Mouse (Mus musculus): Measurements from ENCODE around the gene Ric8a.

DNA sequence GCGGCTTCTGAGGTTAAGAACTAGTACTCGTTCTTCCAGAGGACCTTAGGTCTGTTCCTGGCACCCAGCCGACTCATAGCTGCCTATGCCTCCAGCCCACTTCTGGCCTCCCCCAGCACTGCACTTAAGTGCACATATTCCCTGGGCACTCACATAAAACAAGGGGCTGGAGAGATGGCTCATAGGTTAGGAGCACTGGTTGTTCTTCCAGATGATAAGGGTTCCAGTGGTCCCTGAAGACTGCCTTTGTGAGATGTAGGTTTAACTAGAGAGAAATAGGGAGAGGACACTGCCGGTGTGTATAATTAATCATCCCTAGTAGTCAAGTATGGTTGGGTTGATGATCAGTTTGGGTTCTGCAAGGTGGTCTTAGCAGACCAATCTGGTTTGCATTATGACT is 34.0 kb upstream of the Ric8a start:
- TF ChIP-seq POLR2A (IDR thresholded peaks at IDR 0.05; ENCODE audit: borderline replicate concordance, extremely low read depth, low read depth, low read length) (no peak), CTCF (IDR thresholded peaks at IDR 0.05; ENCODE audit: insufficient read depth, low read length) (no peak)

All from lung, adult 2 months (tissue).